24 mouse cellular contexts compared by ENCODE assay signal in genomic region chr5:4917274-4917673, GRCm38 (mm10).
DNase-seq lines count a peak whose midpoint lies in the region; ATAC-seq and TF ChIP-seq lines count a peak whose summit lies in the region.
"Had no signal": no experiment of that assay in that cellular context is flagged by ENCODE, and none has a peak within 500 bp of the region (broad histone marks: within the 10 kb centered on the region; RNA-seq: fewer than 3 reads in every experiment).

No protein-coding gene starts in this region.

- H3K9me3 ChIP-seq in forebrain, postnatal 0 days (ENCODE audit: low read length), result no peaks in the 10 kb centered on the region
- H3K9me3 ChIP-seq: embryonic facial prominence, embryonic 13.5 days; heart, embryonic 12.5 days; hindbrain, embryonic 13.5 days; limb, embryonic 13.5 days; lung, embryonic 15.5 days; midbrain, embryonic 12.5 days; neural tube, embryonic 13.5 days; stomach, embryonic 15.5 days had no signal

- H3K27me3 ChIP-seq in forebrain, postnatal 0 days (ENCODE audit: insufficient read depth, low read length), result no peaks in the 10 kb centered on the region
- H3K27me3 ChIP-seq: embryonic facial prominence, embryonic 13.5 days; heart, embryonic 12.5 days; hindbrain, embryonic 13.5 days; lung, embryonic 15.5 days; midbrain, embryonic 12.5 days; stomach, embryonic 15.5 days had no signal

- no peak for DNase-seq in frontal cortex, postnatal 25 days (ENCODE audit: low spot score in 2 of 2)
- DNase-seq in layer of hippocampus, adult 2 months (ENCODE audit: low spot score in 2 of 2), result no peak
- no peak for DNase-seq in layer of hippocampus, postnatal 25 days (ENCODE audit: extremely low spot score in 1 of 2, low spot score in 1 of 2)
- DNase-seq in brain, adult 2 months (ENCODE audit: low read depth, low spot score), result peak; percentile 76
- DNase-seq in forebrain, postnatal 0 days, result no peak
- no peak for DNase-seq in lung, postnatal 14 days
- DNase-seq: adrenal gland, adult 8-10 months; B cell, adult 2 months; heart, adult 2 months; heart, postnatal 4 days; layer of hippocampus, adult 9-11 months; lung, postnatal 36 days; thymus, postnatal 14 days had no signal

- no peaks in the 10 kb centered on the region for H3K36me3 ChIP-seq in forebrain, postnatal 0 days (ENCODE audit: insufficient read depth)
- H3K36me3 ChIP-seq: embryonic facial prominence, embryonic 13.5 days; heart, embryonic 12.5 days; hindbrain, embryonic 13.5 days; limb, embryonic 13.5 days; lung, embryonic 15.5 days; midbrain, embryonic 12.5 days; neural tube, embryonic 13.5 days; stomach, embryonic 15.5 days had no signal

- peak overlapping the region; percentile 62 for H3K27ac ChIP-seq in layer of hippocampus, adult 2 months
- H3K27ac ChIP-seq in forebrain, postnatal 0 days (ENCODE audit: low read depth, low read length), result no peak overlapping the region
- H3K27ac ChIP-seq: embryonic facial prominence, embryonic 13.5 days; heart, adult 2 months; hindbrain, embryonic 13.5 days; limb, embryonic 13.5 days; lung, embryonic 15.5 days; neural tube, embryonic 13.5 days; stomach, embryonic 15.5 days had no signal

- ATAC-seq in frontal cortex, adult (ENCODE audit: low TSS enrichment), result peak; percentile 93
- 0 out of 2 replicates have a peak, but pooled peaks have one; percentile 12 for ATAC-seq in forebrain, postnatal 0 days
- ATAC-seq: intestine, embryonic 16.5 days had no signal

- 49% methylated on average over 4 of the region's 4 CpGs for WGBS in forebrain, postnatal 0 days

- H3K4me3 ChIP-seq in layer of hippocampus, adult 2 months, result no peak overlapping the region
- no peak overlapping the region for H3K4me3 ChIP-seq in forebrain, postnatal 0 days (ENCODE audit: low read depth, low read length)
- H3K4me3 ChIP-seq: embryonic facial prominence, embryonic 13.5 days; heart, adult 2 months; heart, embryonic 12.5 days; hindbrain, embryonic 13.5 days; limb, embryonic 13.5 days; lung, embryonic 15.5 days; midbrain, embryonic 12.5 days; neural tube, embryonic 13.5 days; stomach, embryonic 15.5 days had no signal

- H3K9ac ChIP-seq in forebrain, postnatal 0 days, result no peak overlapping the region
- H3K9ac ChIP-seq: embryonic facial prominence, embryonic 13.5 days; heart, embryonic 12.5 days; hindbrain, embryonic 13.5 days; limb, embryonic 13.5 days; lung, embryonic 15.5 days; midbrain, embryonic 12.5 days; neural tube, embryonic 13.5 days; stomach, embryonic 15.5 days had no signal

- no peak for TF ChIP-seq CTCF in layer of hippocampus, adult 2 months (conservative IDR thresholded peaks at IDR 0.05)
- no peak for TF ChIP-seq CTCF in forebrain, postnatal 0 days (IDR thresholded peaks at IDR 0.05; ENCODE audit: low read depth)

- no peak overlapping the region for H3K4me2 ChIP-seq in forebrain, postnatal 0 days (ENCODE audit: low read depth)
- H3K4me2 ChIP-seq: embryonic facial prominence, embryonic 13.5 days; heart, embryonic 12.5 days; hindbrain, embryonic 13.5 days; limb, embryonic 13.5 days; liver, embryonic 11.5 days; lung, embryonic 15.5 days; midbrain, embryonic 12.5 days; neural tube, embryonic 13.5 days; stomach, embryonic 15.5 days had no signal

- H3K4me1 ChIP-seq in forebrain, postnatal 0 days (ENCODE audit: insufficient read depth), result 0 out of 2 replicates have a peak, but pooled peaks cover 3% of the 10 kb centered on the region
- H3K4me1 ChIP-seq: embryonic facial prominence, embryonic 13.5 days; heart, embryonic 12.5 days; stomach, embryonic 15.5 days had no signal
